ENCODE assay signal across 32 mouse cellular contexts in genomic region chr9:45205143-45205542, GRCm38 (mm10). TPM values are rescaled to one million over a fixed set of nuclear protein-coding genes. Genes with fewer than 3 reads are reported as not detected.
DNase-seq lines count a peak whose midpoint lies in the region; ATAC-seq lines count a peak whose summit lies in the region.
"Had no signal": no experiment of that assay in that cellular context is flagged by ENCODE, and none has a peak within 500 bp of the region (broad histone marks: within the 10 kb centered on the region; RNA-seq: fewer than 3 reads in every experiment).

No protein-coding gene starts in this region.

- peak; percentile 66 for ATAC-seq in kidney, embryonic 15.5 days (replicated peaks; ENCODE audit: low FRiP score)
- no peak for ATAC-seq in neural tube, embryonic 15.5 days (ENCODE audit: low FRiP score)
- ATAC-seq: activated CD4-positive, CD25-positive, alpha-beta regulatory T cell, adult 4 months; forebrain, embryonic 15.5 days; midbrain, embryonic 13.5 days had no signal

- no peak overlapping the region for H3K4me2 ChIP-seq in kidney, embryonic 15.5 days
- H3K4me2 ChIP-seq in neural tube, embryonic 15.5 days, result no peak overlapping the region
- H3K4me2 ChIP-seq: embryonic facial prominence, embryonic 15.5 days; forebrain, embryonic 15.5 days; heart, embryonic 12.5 days; limb, embryonic 13.5 days; liver, embryonic 13.5 days; midbrain, embryonic 13.5 days; neural tube, embryonic 12.5 days; stomach, embryonic 15.5 days had no signal

- DNase-seq in fat pad, adult 2 months (ENCODE audit: extremely low read depth, low read depth, low spot score), result peak; percentile 83
- DNase-seq in kidney, adult 11 months, result peak; percentile 72
- DNase-seq in kidney, postnatal 36 days, result peak; percentile 74 to 79
- DNase-seq in layer of hippocampus, postnatal 14 days (ENCODE audit: low spot score in 2 of 2), result no peak
- no peak for DNase-seq in layer of hippocampus, postnatal 36 days
- DNase-seq in cerebellum, postnatal 10 days, result no peak
- DNase-seq: adrenal gland, postnatal 25 days; cerebellum, adult 9-10 months; gastrocnemius, postnatal 10 days; heart, adult 18-20 months; heart, postnatal 10 days; liver, embryonic 13.5 days; lung, adult 2 months; lung, postnatal 14 days; right cerebral cortex, adult 18-20 months; right cerebral cortex, postnatal 4 days had no signal

- H3K9me3 ChIP-seq in kidney, embryonic 15.5 days (replicated peaks), result no peaks in the 10 kb centered on the region
- no peaks in the 10 kb centered on the region for H3K9me3 ChIP-seq in neural tube, embryonic 15.5 days (replicated peaks)
- H3K9me3 ChIP-seq: embryonic facial prominence, embryonic 15.5 days; forebrain, embryonic 15.5 days; heart, embryonic 12.5 days; limb, embryonic 13.5 days; liver, embryonic 13.5 days; midbrain, embryonic 13.5 days; neural tube, embryonic 12.5 days; stomach, embryonic 15.5 days had no signal

- H3K27ac ChIP-seq in kidney, embryonic 15.5 days, result no peak overlapping the region
- no peak overlapping the region for H3K27ac ChIP-seq in neural tube, embryonic 15.5 days (replicated peaks)
- H3K27ac ChIP-seq: embryonic facial prominence, embryonic 15.5 days; forebrain, embryonic 15.5 days; limb, embryonic 13.5 days; liver, embryonic 13.5 days; midbrain, embryonic 13.5 days; neural tube, embryonic 12.5 days had no signal

- H3K9ac ChIP-seq in kidney, embryonic 15.5 days, result no peak overlapping the region
- H3K9ac ChIP-seq in neural tube, embryonic 15.5 days (replicated peaks), result no peak overlapping the region
- H3K9ac ChIP-seq: embryonic facial prominence, embryonic 15.5 days; forebrain, embryonic 15.5 days; heart, embryonic 12.5 days; limb, embryonic 13.5 days; liver, embryonic 13.5 days; midbrain, embryonic 13.5 days; neural tube, embryonic 12.5 days; stomach, embryonic 15.5 days had no signal

- H3K27me3 ChIP-seq in kidney, embryonic 15.5 days, result no peaks in the 10 kb centered on the region
- no peaks in the 10 kb centered on the region for H3K27me3 ChIP-seq in neural tube, embryonic 15.5 days (replicated peaks)
- H3K27me3 ChIP-seq: embryonic facial prominence, embryonic 15.5 days; forebrain, embryonic 15.5 days; limb, embryonic 13.5 days; liver, embryonic 13.5 days; midbrain, embryonic 13.5 days; neural tube, embryonic 12.5 days; stomach, embryonic 15.5 days had no signal

- no peaks in the 10 kb centered on the region for H3K36me3 ChIP-seq in kidney, embryonic 15.5 days
- no peaks in the 10 kb centered on the region for H3K36me3 ChIP-seq in neural tube, embryonic 15.5 days
- H3K36me3 ChIP-seq: embryonic facial prominence, embryonic 15.5 days; forebrain, embryonic 15.5 days; heart, embryonic 12.5 days; limb, embryonic 13.5 days; liver, embryonic 13.5 days; midbrain, embryonic 13.5 days; neural tube, embryonic 12.5 days; stomach, embryonic 15.5 days had no signal

- H3K4me1 ChIP-seq in kidney, embryonic 15.5 days, result peaks cover 12% of the 10 kb centered on the region
- H3K4me1 ChIP-seq in neural tube, embryonic 15.5 days, result no peaks in the 10 kb centered on the region
- H3K4me1 ChIP-seq: embryonic facial prominence, embryonic 15.5 days; forebrain, embryonic 15.5 days; heart, embryonic 12.5 days; limb, embryonic 13.5 days; midbrain, embryonic 13.5 days; neural tube, embryonic 12.5 days; stomach, embryonic 15.5 days had no signal

- 45% methylated on average over 5 of the region's 5 CpGs for WGBS in kidney, embryonic 15.5 days
- WGBS in neural tube, embryonic 15.5 days, result 75% methylated on average over 5 of the region's 5 CpGs

- no peak overlapping the region for H3K4me3 ChIP-seq in kidney, embryonic 15.5 days (replicated peaks)
- no peak overlapping the region for H3K4me3 ChIP-seq in neural tube, embryonic 15.5 days (replicated peaks)
- H3K4me3 ChIP-seq: embryonic facial prominence, embryonic 15.5 days; forebrain, embryonic 15.5 days; heart, embryonic 12.5 days; limb, embryonic 13.5 days; liver, embryonic 13.5 days; midbrain, embryonic 13.5 days; neural tube, embryonic 12.5 days; stomach, embryonic 15.5 days had no signal

RNA-seq across cellular contexts. Expression of gene Tmprss4, which starts 1.3 kb away (rescaled TPM):
- polyA plus RNA-seq in kidney, embryonic 15.5 days (2015; fragmentation: Nextera tagmentation; extraction: Ambion mirVana), result 0.27 and 1.4 TPM in 2 replicates
- 2.7 TPM in 1 of 2 replicates, not detected in the other for polyA plus RNA-seq in neural tube, embryonic 15.5 days (2015; fragmentation: Nextera tagmentation; extraction: Ambion mirVana)
- total RNA-seq in layer of hippocampus, postnatal 14 days (2021), result not detected
- total RNA-seq in layer of hippocampus, postnatal 36 days (2021), result not detected
- total RNA-seq: adrenal gland, postnatal 25 days; common myeloid progenitor, adult 5-6 weeks; gastrocnemius, postnatal 10 days; heart, postnatal 10 days; layer of hippocampus, postnatal 25 days had no signal
- polyA plus RNA-seq: activated CD4-positive, CD25-positive, alpha-beta regulatory T cell, adult 4 months; brain, embryonic 14.5 days; C2C12; forebrain, embryonic 15.5 days; heart, embryonic 12.5 days; hindbrain, embryonic 11.5 days; midbrain, embryonic 13.5 days had no signal

RNA-seq across cellular contexts. Expression of gene BC049352, which starts 23.3 kb away (rescaled TPM):
- not detected in 2 replicates for polyA plus RNA-seq in kidney, embryonic 15.5 days (2015; fragmentation: Nextera tagmentation; extraction: Ambion mirVana)
- polyA plus RNA-seq in neural tube, embryonic 15.5 days (2015; fragmentation: Nextera tagmentation; extraction: Ambion mirVana), result not detected in 2 replicates
- total RNA-seq in layer of hippocampus, postnatal 14 days (2021), result under 1 TPM in 1 of 2 experiments, not detected in 1; 0.21 TPM
- total RNA-seq in layer of hippocampus, postnatal 36 days (2021), result under 1 TPM; 0.20 to 0.62 TPM
- total RNA-seq: adrenal gland, postnatal 25 days; common myeloid progenitor, adult 5-6 weeks; gastrocnemius, postnatal 10 days; heart, postnatal 10 days; megakaryocyte, adult 5-6 weeks had no signal
- polyA plus RNA-seq: brain, embryonic 14.5 days; C2C12; forebrain, embryonic 15.5 days; heart, embryonic 12.5 days; hindbrain, embryonic 11.5 days; limb, embryonic 13.5 days; lung, adult 2 months; midbrain, embryonic 13.5 days; neural tube, embryonic 12.5 days had no signal

Comparison
In these comparisons a context has a peak if more than half of its experiments do, and no peak if none do; other contexts are left out.
1. DNase-seq: peak in fat pad, adult 2 months (single experiment), kidney, adult 11 months (single experiment) and kidney, postnatal 36 days (2 of 2); none in layer of hippocampus, postnatal 14 days (0 of 2), layer of hippocampus, postnatal 36 days (0 of 2) and cerebellum, postnatal 10 days (0 of 2).